Mouse (Mus musculus) heart, embryonic 15.5 days (tissue): ENCODE data around the gene Slc7a10. TPM values are rescaled to one million over a fixed set of nuclear protein-coding genes. Genes with fewer than 3 reads are reported as not detected.
A peak's percentile ranks its signal among the peaks of the same experiment; 100 is the strongest.

ENCODE experiments used
- ATAC-seq: fragments of 200-750 bp; cut with Nextera tagmentation; replicated peaks from 2 replicates; pipeline ENCODE4 v1.8.0; 2017; ENCODE audit warnings: low read depth, moderate TSS enrichment; ENCODE audit not compliant: insufficient number of reproducible peaks, insufficient read depth, low FRiP score
- H3K27ac ChIP-seq: fragments of 300-500 bp; sonication (generic); 2 replicates; pipeline ENCODE4 v1.5.1; 2015; ENCODE audit warnings: mild to moderate bottlenecking, inconsistent platforms
- H3K27me3 ChIP-seq: fragments of 300-500 bp; sonication (generic); 2 replicates; pipeline ENCODE4 v1.6.1; 2015; ENCODE audit warnings: inconsistent platforms
- H3K36me3 ChIP-seq: fragments of 300-500 bp; sonication (generic); 2 replicates; pipeline ENCODE4 v1.6.1; 2015; ENCODE audit warnings: mild to moderate bottlenecking, inconsistent platforms
- H3K4me1 ChIP-seq: fragments of 300-500 bp; sonication (generic); replicated peaks from 2 replicates; pipeline ENCODE4 v1.6.1; 2015; ENCODE audit warnings: inconsistent platforms
- H3K4me2 ChIP-seq: fragments of 300-500 bp; sonication (generic); 2 replicates; pipeline ENCODE4 v1.6.1; 2015; ENCODE audit warnings: inconsistent platforms, mild to moderate bottlenecking, moderate library complexity
- H3K4me3 ChIP-seq: fragments of 300-500 bp; sonication (generic); 2 replicates; pipeline ENCODE4 v1.5.1; 2015; ENCODE audit warnings: mild to moderate bottlenecking, inconsistent platforms
- H3K9ac ChIP-seq: fragments of 300-500 bp; sonication (generic); 2 replicates; pipeline ENCODE4 v1.6.1; 2015; ENCODE audit warnings: mild to moderate bottlenecking, inconsistent platforms
- H3K9me3 ChIP-seq: fragments of 300-500 bp; sonication (generic); replicated peaks from 2 replicates; pipeline ENCODE4 v1.6.1; 2016; ENCODE audit warnings: inconsistent platforms
- WGBS: fragments of 180-500 bp; shearing (Covaris S2); methylation state at CpG from one replicate; pipeline ENCODE4 v1.1.7; 2015; ENCODE audit warnings: mixed read lengths; 5-methylcytosine and 5-hydroxymethylcytosine counted together
- polyA plus RNA-seq: library from polyadenylated mRNA; unstranded; fragments of >200 nt; fragmentation: Nextera tagmentation; extraction: Ambion mirVana; gene quantifications from 2 replicates; pipeline ENCODE4 v1.2.1, GENCODE M21; 2015

The Slc7a10 gene
- polyA plus RNA-seq: 1.6 and 3.9 TPM in 2 replicates

- Histone ChIP-seq H3K36me3 (no peaks in the 10 kb centered on the region), H3K27ac (no peak within 1 kb of the TSS), H3K4me1 (peaks cover 20% of the 10 kb centered on the region), H3K4me2 (peak within 1 kb of the TSS; percentile 79), H3K4me3 (peak within 1 kb of the TSS; percentile 49), H3K9ac (peak within 1 kb of the TSS; percentile 34; the same call in 1 of the 2 replicates), H3K9me3 (peaks cover 9% of the 10 kb centered on the region), H3K27me3 (peaks cover 59% of the 10 kb centered on the region)
- ATAC-seq: no peak; the same call in 1 of the 2 replicates
- WGBS: 2% methylated on average over 41 of the region's 43 CpGs
Measured at GRCm38 (mm10) chr7:35185889-35186569, at the start of gene Slc7a10. Gene Slc7a10 (plus strand): TSS chr7:35186385.

GRCm38 (mm10) chr7:35137524-35137923, 48.7 kb upstream of the Slc7a10 start:
- Histone ChIP-seq H3K9ac (no peak overlapping the region), H3K27me3 (no peaks in the 10 kb centered on the region; the same call in 1 of the 2 replicates), H3K27ac (no peak overlapping the region), H3K4me2 (no peak overlapping the region), H3K4me3 (no peak overlapping the region), H3K4me1 (peaks cover 11% of the 10 kb centered on the region), H3K9me3 (no peaks in the 10 kb centered on the region), H3K36me3 (no peaks in the 10 kb centered on the region)
- WGBS: 60% methylated on average over 1 of the region's 1 CpGs
- ATAC-seq: no peak

- no peak for ATAC-seq
- no peaks in the 10 kb centered on the region for H3K36me3 ChIP-seq
Measured at GRCm38 (mm10) chr7:35138481-35138880, 47.7 kb upstream of the Slc7a10 start.

GRCm38 (mm10) chr7:35139880-35140279, 46.3 kb upstream of the Slc7a10 start:
- 84% methylated on average over 5 of the region's 5 CpGs for WGBS
- Histone ChIP-seq H3K36me3 (no peaks in the 10 kb centered on the region), H3K4me1 (peaks cover 11% of the 10 kb centered on the region), H3K9me3 (no peaks in the 10 kb centered on the region), H3K4me2 (no peak overlapping the region), H3K27ac (no peak overlapping the region), H3K4me3 (no peak overlapping the region), H3K9ac (no peak overlapping the region), H3K27me3 (no peaks in the 10 kb centered on the region; the same call in 1 of the 2 replicates)
- no peak for ATAC-seq

More at GRCm38 (mm10) chr7:35138481-35138880, 47.7 kb upstream of the Slc7a10 start:
- Histone ChIP-seq H3K4me1 (peaks cover 11% of the 10 kb centered on the region), H3K9me3 (no peaks in the 10 kb centered on the region), H3K27me3 (no peaks in the 10 kb centered on the region; the same call in 1 of the 2 replicates), H3K9ac (no peak overlapping the region), H3K4me3 (no peak overlapping the region), H3K4me2 (no peak overlapping the region), H3K27ac (no peak overlapping the region)
- WGBS: 60% methylated on average over 4 of the region's 4 CpGs

GRCm38 (mm10) chr7:35141519-35141918, 44.7 kb upstream of the Slc7a10 start:
- H3K4me3 ChIP-seq: no peak overlapping the region
- no peaks in the 10 kb centered on the region for H3K27me3 ChIP-seq
- no peak for ATAC-seq
- peaks cover 15% of the 10 kb centered on the region for H3K4me1 ChIP-seq
- H3K36me3 ChIP-seq: no peaks in the 10 kb centered on the region
- WGBS: 22% methylated on average over 5 of the region's 5 CpGs
- no peak overlapping the region for H3K27ac ChIP-seq
- H3K4me2 ChIP-seq: no peak overlapping the region
- no peak overlapping the region for H3K9ac ChIP-seq
- no peaks in the 10 kb centered on the region for H3K9me3 ChIP-seq

GRCm38 (mm10) chr7:35142522-35142921, 43.7 kb upstream of the Slc7a10 start:
- no peaks in the 10 kb centered on the region for H3K36me3 ChIP-seq
- no peak overlapping the region for H3K4me2 ChIP-seq
- no peak for ATAC-seq
- no peak overlapping the region for H3K9ac ChIP-seq
- peaks cover 15% of the 10 kb centered on the region for H3K4me1 ChIP-seq
- H3K9me3 ChIP-seq: no peaks in the 10 kb centered on the region
- H3K27ac ChIP-seq: no peak overlapping the region
- H3K4me3 ChIP-seq: no peak overlapping the region
- H3K27me3 ChIP-seq: no peaks in the 10 kb centered on the region
- 76% methylated on average over 8 of the region's 8 CpGs for WGBS

GRCm38 (mm10) chr7:35143864-35144618, 42.1 kb upstream of the Slc7a10 start:
- Histone ChIP-seq H3K9me3 (no peaks in the 10 kb centered on the region), H3K36me3 (no peaks in the 10 kb centered on the region), H3K4me3 (no peak overlapping the region), H3K9ac (no peak overlapping the region), H3K27me3 (no peaks in the 10 kb centered on the region), H3K4me2 (no peak overlapping the region), H3K27ac (no peak overlapping the region), H3K4me1 (peaks cover 15% of the 10 kb centered on the region)
- 68% methylated on average over 6 of the region's 6 CpGs for WGBS
- ATAC-seq: no peak

- H3K36me3 ChIP-seq: no peaks in the 10 kb centered on the region
- H3K4me2 ChIP-seq: no peak overlapping the region
- ATAC-seq: no peak
- H3K27ac ChIP-seq: no peak overlapping the region
- no peak overlapping the region for H3K9ac ChIP-seq
- H3K4me3 ChIP-seq: no peak overlapping the region
- peaks cover 15% of the 10 kb centered on the region for H3K4me1 ChIP-seq
- H3K9me3 ChIP-seq: no peaks in the 10 kb centered on the region
- WGBS: 69% methylated on average over 9 of the region's 9 CpGs
- no peaks in the 10 kb centered on the region for H3K27me3 ChIP-seq
Measured at GRCm38 (mm10) chr7:35145068-35145467, 41.1 kb upstream of the Slc7a10 start.

- Histone ChIP-seq H3K4me3 (no peak overlapping the region), H3K36me3 (no peaks in the 10 kb centered on the region), H3K4me2 (no peak overlapping the region), H3K9me3 (no peaks in the 10 kb centered on the region), H3K27ac (no peak overlapping the region), H3K9ac (no peak overlapping the region), H3K27me3 (no peaks in the 10 kb centered on the region), H3K4me1 (peaks cover 14% of the 10 kb centered on the region)
- WGBS: 63% methylated on average over 10 of the region's 10 CpGs
- ATAC-seq: no peak; the same call in 1 of the 2 replicates
Measured at GRCm38 (mm10) chr7:35146269-35146668, 39.9 kb upstream of the Slc7a10 start.

GRCm38 (mm10) chr7:35149616-35150433, 36.4 kb upstream of the Slc7a10 start:
- no peak overlapping the region for H3K9ac ChIP-seq
- H3K27ac ChIP-seq: no peak overlapping the region
- no peak overlapping the region for H3K4me3 ChIP-seq
- H3K36me3 ChIP-seq: no peaks in the 10 kb centered on the region
- ATAC-seq: no peak
- no peaks in the 10 kb centered on the region for H3K9me3 ChIP-seq
- no peak overlapping the region for H3K4me2 ChIP-seq
- 49% methylated on average over 15 of the region's 15 CpGs for WGBS
- H3K4me1 ChIP-seq: peaks cover 5% of the 10 kb centered on the region
- H3K27me3 ChIP-seq: no peaks in the 10 kb centered on the region

GRCm38 (mm10) chr7:35150860-35151259, 35.3 kb upstream of the Slc7a10 start:
- H3K9ac ChIP-seq: no peak overlapping the region
- H3K27me3 ChIP-seq: no peaks in the 10 kb centered on the region
- H3K4me1 ChIP-seq: peaks cover 5% of the 10 kb centered on the region
- WGBS: 68% methylated on average over 5 of the region's 5 CpGs
- H3K9me3 ChIP-seq: no peaks in the 10 kb centered on the region
- H3K4me3 ChIP-seq: no peak overlapping the region
- H3K36me3 ChIP-seq: no peaks in the 10 kb centered on the region
- H3K27ac ChIP-seq: no peak overlapping the region
- ATAC-seq: no peak
- no peak overlapping the region for H3K4me2 ChIP-seq
